Mouse (Mus musculus): Measurements from ENCODE around the gene Cacna2d3.

- no peak for TF ChIP-seq CTCF (IDR thresholded peaks at IDR 0.05; ENCODE audit: low read depth)
- no peak for TF ChIP-seq EP300 (IDR thresholded peaks at IDR 0.05; ENCODE audit: low read depth)
Observed at GRCm38 (mm10) chr14:28907659-28908058, 814.0 kb downstream of the Cacna2d3 start.

Data from liver, postnatal 0 days (tissue).